Mouse (Mus musculus): ENCODE measurements at regions not wholly inside any gene's neighbourhood (a gene's known extent, or its start where the extent isn't known, plus 50 kb on each side); places are given as distances from the start of the nearest gene placed in this dataset.
"Not testable (repeated sequence)": the region's sequence is repeated elsewhere in the genome, so short reads cannot be mapped to it uniquely, and the experiment has no call there.

DNA sequence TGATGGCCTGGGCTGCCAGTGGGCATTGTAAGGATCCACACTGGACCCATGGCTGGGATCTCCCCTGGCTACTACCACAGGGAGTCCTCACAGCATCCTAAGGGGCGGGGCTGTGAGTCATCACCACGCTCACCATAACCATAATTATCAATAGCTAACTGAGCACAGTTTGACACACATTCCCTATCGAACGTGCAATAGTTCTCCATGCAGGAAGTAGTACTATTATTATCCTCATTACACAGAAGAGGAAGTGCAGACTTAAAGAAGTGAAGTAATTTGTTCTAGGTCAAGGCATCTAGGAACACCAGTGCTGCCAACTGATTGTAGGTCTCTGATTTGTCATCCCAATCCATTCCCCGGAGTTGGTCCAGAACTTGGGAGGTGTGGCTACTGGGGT is 84.1 kb upstream of the Trim2 start:
- H3K4me2 ChIP-seq (ENCODE audit: low read depth, low read length, poor library complexity, severe bottlenecking) = no peak overlapping the region
- H3K9me3 ChIP-seq (ENCODE audit: low read length) = no peaks in the 10 kb centered on the region
- TF ChIP-seq CTCF (IDR thresholded peaks at IDR 0.05) = no peak
- no peak for DNase-seq (ENCODE audit: low spot score)
- WGBS = 91% methylated on average over 5 of the region's 5 CpGs
- no peaks in the 10 kb centered on the region for H3K4me1 ChIP-seq (ENCODE audit: insufficient read depth, low read length)
- H3K27ac ChIP-seq (ENCODE audit: low read depth, low read length) = no peak overlapping the region
- no peak for ATAC-seq (ENCODE audit: low FRiP score)
- no peak overlapping the region for H3K9ac ChIP-seq (replicated peaks; ENCODE audit: low read length, poor library complexity, severe bottlenecking)
- no peaks in the 10 kb centered on the region for H3K36me3 ChIP-seq (ENCODE audit: insufficient read depth, low read length)
- H3K4me3 ChIP-seq (ENCODE audit: low read depth, low read length) = no peak overlapping the region
- no peaks in the 10 kb centered on the region for H3K27me3 ChIP-seq (ENCODE audit: insufficient read depth, low read length)

DNA sequence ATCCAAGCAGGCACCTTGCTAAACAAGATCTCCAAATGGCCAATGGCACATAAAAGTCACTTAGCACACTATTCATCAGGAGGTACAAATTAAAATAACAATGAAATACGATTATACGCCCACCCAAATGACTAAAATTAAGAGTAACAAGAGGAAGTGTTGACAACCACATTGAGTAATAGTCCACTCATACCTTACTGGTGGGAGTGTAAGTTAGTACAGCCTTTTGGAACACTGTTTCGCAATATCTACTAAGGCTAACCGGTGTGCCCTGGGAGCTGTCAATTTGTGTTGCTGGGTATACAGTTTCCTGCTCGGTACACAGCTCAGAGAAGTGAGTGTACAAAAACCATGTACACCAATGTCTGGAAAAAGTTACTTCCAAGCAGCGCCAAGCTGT is 81.8 kb upstream of the Trim2 start:
- WGBS = 89% methylated on average over 6 of the region's 6 CpGs
- H3K4me1 ChIP-seq (ENCODE audit: insufficient read depth, low read length) = no peaks in the 10 kb centered on the region
- H3K4me3 ChIP-seq (ENCODE audit: low read depth, low read length) = no peak overlapping the region
- H3K36me3 ChIP-seq (ENCODE audit: insufficient read depth, low read length) = no peaks in the 10 kb centered on the region
- no peak for DNase-seq (ENCODE audit: low spot score)
- no peaks in the 10 kb centered on the region for H3K27me3 ChIP-seq (ENCODE audit: insufficient read depth, low read length)
- H3K4me2 ChIP-seq (ENCODE audit: low read depth, low read length, poor library complexity, severe bottlenecking) = no peak overlapping the region
- no peak overlapping the region for H3K9ac ChIP-seq (replicated peaks; ENCODE audit: low read length, poor library complexity, severe bottlenecking)
- no peak for ATAC-seq (ENCODE audit: low FRiP score)
- no peaks in the 10 kb centered on the region for H3K9me3 ChIP-seq (ENCODE audit: low read length)
- H3K27ac ChIP-seq (ENCODE audit: low read depth, low read length) = no peak overlapping the region
- no peak for TF ChIP-seq CTCF (IDR thresholded peaks at IDR 0.05)

DNA sequence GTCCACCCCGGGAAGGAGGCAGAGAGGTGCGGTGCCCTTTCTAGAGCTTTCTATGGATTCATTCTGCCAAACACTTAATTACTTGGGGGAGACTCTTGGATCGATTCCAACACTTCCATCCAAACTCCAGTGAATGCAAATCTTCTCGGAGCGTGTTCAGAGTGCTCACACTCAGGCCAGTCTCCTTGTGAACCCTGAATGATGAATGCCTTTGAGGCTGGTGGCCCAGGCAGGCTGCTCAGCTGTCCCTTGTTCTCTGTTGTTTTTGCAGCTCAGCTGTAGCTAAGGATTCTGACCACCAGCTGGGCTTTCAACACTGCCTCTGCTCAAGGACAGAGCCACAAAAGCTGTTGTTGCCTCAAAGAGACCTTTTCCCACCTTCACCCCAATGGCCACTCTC is 79.0 kb upstream of the Trim2 start:
- no peak for TF ChIP-seq CTCF (IDR thresholded peaks at IDR 0.05)
- Histone ChIP-seq H3K4me3 (ENCODE audit: low read depth, low read length) (no peak overlapping the region), H3K9ac (replicated peaks; ENCODE audit: low read length, poor library complexity, severe bottlenecking) (no peak overlapping the region), H3K4me2 (ENCODE audit: low read depth, low read length, poor library complexity, severe bottlenecking) (no peak overlapping the region), H3K27ac (ENCODE audit: low read depth, low read length) (no peak overlapping the region), H3K36me3 (ENCODE audit: insufficient read depth, low read length) (no peaks in the 10 kb centered on the region), H3K4me1 (ENCODE audit: insufficient read depth, low read length) (no peaks in the 10 kb centered on the region), H3K27me3 (ENCODE audit: insufficient read depth, low read length) (no peaks in the 10 kb centered on the region), H3K9me3 (ENCODE audit: low read length) (no peaks in the 10 kb centered on the region)
- WGBS = 43% methylated on average over 5 of the region's 5 CpGs
- no peak for ATAC-seq (ENCODE audit: low FRiP score)
- peak; percentile 62 for DNase-seq (ENCODE audit: low spot score)

DNA sequence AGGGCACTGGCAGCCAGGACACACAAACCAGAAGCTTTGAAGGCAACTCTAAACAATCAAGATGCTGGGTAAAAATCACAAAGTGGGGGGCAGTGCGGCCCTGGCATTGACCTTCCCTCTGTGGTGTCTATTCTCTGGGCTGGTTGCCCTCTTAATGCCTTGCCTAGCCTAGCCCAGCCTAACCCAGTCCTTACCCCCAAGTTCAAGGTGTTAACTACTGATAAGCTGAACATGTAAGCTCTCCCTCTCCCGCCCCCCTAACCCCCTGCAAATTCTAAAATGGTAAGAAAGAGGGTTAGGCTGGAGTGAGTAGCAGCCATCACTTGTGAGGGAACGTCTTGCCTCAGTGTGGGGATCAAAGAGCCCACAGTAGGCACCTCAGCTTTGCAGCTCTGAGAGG is 76.9 kb upstream of the Trim2 start:
- WGBS = 76% methylated on average over 3 of the region's 3 CpGs
- Histone ChIP-seq H3K4me2 (ENCODE audit: low read depth, low read length, poor library complexity, severe bottlenecking) (no peak overlapping the region), H3K4me3 (ENCODE audit: low read depth, low read length) (no peak overlapping the region), H3K36me3 (ENCODE audit: insufficient read depth, low read length) (no peaks in the 10 kb centered on the region), H3K27ac (ENCODE audit: low read depth, low read length) (no peak overlapping the region), H3K9me3 (ENCODE audit: low read length) (no peaks in the 10 kb centered on the region), H3K9ac (replicated peaks; ENCODE audit: low read length, poor library complexity, severe bottlenecking) (no peak overlapping the region), H3K4me1 (ENCODE audit: insufficient read depth, low read length) (no peaks in the 10 kb centered on the region), H3K27me3 (ENCODE audit: insufficient read depth, low read length) (no peaks in the 10 kb centered on the region)
- ATAC-seq (ENCODE audit: low FRiP score) = no peak
- TF ChIP-seq CTCF (IDR thresholded peaks at IDR 0.05) = no peak
- no peak for DNase-seq (ENCODE audit: low spot score)

DNA sequence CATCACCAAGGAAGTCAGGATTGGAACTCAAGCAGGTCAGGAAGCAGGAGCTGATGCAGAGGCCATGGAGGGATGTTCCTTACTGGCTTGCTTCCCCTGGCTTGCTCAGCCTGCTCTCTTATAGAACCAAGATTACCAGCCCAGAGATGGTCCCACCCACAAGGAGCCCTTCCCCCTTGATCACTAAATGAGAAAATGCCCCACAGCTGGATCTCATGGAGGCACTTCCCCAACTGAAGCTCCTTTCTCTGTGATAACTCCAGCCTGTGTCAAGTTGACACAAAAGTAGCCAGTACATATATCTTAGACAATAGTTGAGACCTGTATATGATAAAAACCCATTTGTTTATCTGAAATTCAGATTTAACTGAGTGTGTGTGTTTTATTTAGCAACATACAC is 76.4 kb upstream of the Trim2 start:
- H3K4me3 ChIP-seq (ENCODE audit: low read depth, low read length); H3K9ac ChIP-seq (replicated peaks; ENCODE audit: low read length, poor library complexity, severe bottlenecking); H3K36me3 ChIP-seq (ENCODE audit: insufficient read depth, low read length); ATAC-seq (ENCODE audit: low FRiP score); H3K27ac ChIP-seq (ENCODE audit: low read depth, low read length); H3K4me2 ChIP-seq (ENCODE audit: low read depth, low read length, poor library complexity, severe bottlenecking); H3K27me3 ChIP-seq (ENCODE audit: insufficient read depth, low read length); H3K9me3 ChIP-seq (ENCODE audit: low read length); DNase-seq (ENCODE audit: low spot score); H3K4me1 ChIP-seq (ENCODE audit: insufficient read depth, low read length): not testable (repeated sequence)

DNA sequence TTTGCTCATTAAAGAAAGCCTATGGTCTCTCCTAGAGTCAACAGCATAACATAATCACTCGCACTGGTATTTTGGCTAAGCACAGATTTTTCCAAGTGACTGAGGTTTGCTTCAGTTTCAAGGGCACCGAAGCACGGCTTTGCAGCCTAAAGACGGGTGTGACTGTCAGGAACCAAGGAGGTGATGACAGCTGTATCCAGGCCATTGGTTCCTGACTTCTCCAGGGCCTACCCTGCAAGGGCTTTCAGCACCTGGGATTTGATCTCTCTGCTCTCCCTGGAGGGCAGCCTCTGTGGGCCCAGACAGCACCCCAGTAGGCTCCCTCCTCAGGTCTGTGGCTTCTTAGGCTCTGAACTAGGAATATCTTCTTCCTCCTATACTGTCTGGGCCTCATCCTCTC is 75.3 kb upstream of the Trim2 start:
- Histone ChIP-seq H3K9ac (replicated peaks; ENCODE audit: low read length, poor library complexity, severe bottlenecking) (no peak overlapping the region), H3K27me3 (ENCODE audit: insufficient read depth, low read length) (no peaks in the 10 kb centered on the region), H3K4me2 (ENCODE audit: low read depth, low read length, poor library complexity, severe bottlenecking) (no peak overlapping the region), H3K9me3 (ENCODE audit: low read length) (no peaks in the 10 kb centered on the region), H3K4me1 (ENCODE audit: insufficient read depth, low read length) (no peaks in the 10 kb centered on the region), H3K36me3 (ENCODE audit: insufficient read depth, low read length) (no peaks in the 10 kb centered on the region), H3K27ac (ENCODE audit: low read depth, low read length) (no peak overlapping the region), H3K4me3 (ENCODE audit: low read depth, low read length) (no peak overlapping the region)
- WGBS = 77% methylated on average over 4 of the region's 4 CpGs
- DNase-seq (ENCODE audit: low spot score) (no peak), ATAC-seq (ENCODE audit: low FRiP score) (no peak)
- TF ChIP-seq CTCF (IDR thresholded peaks at IDR 0.05) = no peak
